Mouse (Mus musculus) heart, adult 2 months (tissue): ENCODE results near the gene Nfatc2ip. TPM values are rescaled to one million over a fixed set of nuclear protein-coding genes. Genes with fewer than 3 reads are reported as not detected.
"Not testable (repeated sequence)": the region's sequence is repeated elsewhere in the genome, so short reads cannot be mapped to it uniquely, and the experiment has no call there.

ENCODE experiments used
- DNase-seq, 2 experiments: peaks; one replicate each; pipeline ENCODE4 v3.0.0; 2021
- H3K27ac ChIP-seq: fragments of 200-600 bp; 2 replicates; pipeline ENCODE4 v1.8.1; 2022
- H3K27me3 ChIP-seq: fragments of 200-500 bp; 2 replicates; pipeline ENCODE4 v1.6.1; 2012; ENCODE audit warnings: mild to moderate bottlenecking, low read length, inconsistent platforms, mixed read lengths; ENCODE audit not compliant: control insufficient read depth, insufficient read depth
- H3K36me3 ChIP-seq: fragments of 200-500 bp; 2 replicates; pipeline ENCODE4 v1.6.1; 2012; ENCODE audit warnings: low read length, inconsistent platforms; ENCODE audit not compliant: control insufficient read depth, insufficient read depth
- H3K4me1 ChIP-seq: fragments of 200-500 bp; 2 replicates; pipeline ENCODE4 v1.6.1; 2011; ENCODE audit warnings: low read length; ENCODE audit not compliant: control insufficient read depth, insufficient read depth
- H3K4me3 ChIP-seq: fragments of 200-600 bp; 2 replicates; pipeline ENCODE4 v1.8.1; 2022
- H3K79me2 ChIP-seq: fragments of 200-500 bp; replicated peaks from 2 replicates; pipeline ENCODE4 v1.6.1; 2012; ENCODE audit warnings: mild to moderate bottlenecking, inconsistent platforms, low read length, moderate library complexity, mixed read lengths; ENCODE audit not compliant: control insufficient read depth, insufficient read depth
- H3K9ac ChIP-seq: fragments of 200-500 bp; 2 replicates; pipeline ENCODE4 v1.6.1; 2012; ENCODE audit warnings: low read depth, mild to moderate bottlenecking, control low read depth, inconsistent platforms, low read length, mixed read lengths
- CTCF ChIP-seq: fragments of 200-600 bp; IDR thresholded peaks from 2 replicates; pipeline ENCODE4 v1.8.1; 2022; ENCODE audit warnings: antibody characterized with exemption, mild to moderate bottlenecking, moderate library complexity
- EP300 ChIP-seq: fragments of 200-500 bp; IDR thresholded peaks from 2 replicates; pipeline ENCODE4 v1.6.1; 2011; ENCODE audit warnings: low read depth, low read length, control low read depth; ENCODE audit not compliant: insufficient read depth
- POLR2A ChIP-seq: fragments of 200-500 bp; IDR thresholded peaks from 2 replicates; pipeline ENCODE4 v1.6.1; 2011; ENCODE audit warnings: mild to moderate bottlenecking, low read depth, low read length, control low read depth; ENCODE audit not compliant: insufficient read depth
- WGBS: fragments of 180-500 bp; shearing (Covaris S2); methylation state at CpG from one replicate; pipeline ENCODE4 v1.1.7; 2018; 5-methylcytosine and 5-hydroxymethylcytosine counted together
- intact Hi-C: fragments of 180-260 bp; cut with DNase I; formaldehyde crosslinking; loops from one replicate; pipeline ENCODE4 v1.15.1; 2025
- polyA plus RNA-seq: library from polyadenylated mRNA; depleted of rRNA; stranded (reverse); fragments of >200 nt; gene quantifications from 2 replicates; pipeline ENCODE4 v1.2.3, GENCODE M21; 2012
- total RNA-seq, 2 experiments: library from RNA; stranded (reverse); gene quantifications; 2 replicates each; pipeline ENCODE4 v1.2.3; 2021

Gene Nfatc2ip
- total and polyA plus RNA-seq, 3 experiments, result 3.0 to 4.9 (median 4.0) TPM

- WGBS, result 4% methylated on average over 5 of the region's 5 CpGs
- peak; percentile 79 to 85 for DNase-seq
- Histone ChIP-seq H3K9ac (no peak overlapping the region), H3K36me3 (no peaks in the 10 kb centered on the region), H3K27me3 (no peaks in the 10 kb centered on the region), H3K79me2 (no peaks in the 10 kb centered on the region), H3K27ac (no peak overlapping the region), H3K4me3 (no peak overlapping the region), H3K4me1 (peaks cover 4% of the 10 kb centered on the region)
- intact Hi-C loops, result loop anchor here (1.0 to 10.0 kb wide), 6 partner anchors 29 to 295 kb away; partner anchors contain the start of genes Bola2, Rabep2 and Slx1b
- TF ChIP-seq CTCF, result peak; percentile 93
- TF ChIP-seq POLR2A, result no peak
- peak; percentile 50; the same call in 1 of the 2 replicates for TF ChIP-seq EP300
Measured at GRCm38 (mm10) chr7:126399548-126399947, 3.0 kb upstream of the Nfatc2ip start.

GRCm38 (mm10) chr7:126397822-126398221, 1.3 kb upstream of the Nfatc2ip start:
- Histone ChIP-seq H3K9ac (no peak overlapping the region), H3K36me3 (no peaks in the 10 kb centered on the region), H3K27me3 (no peaks in the 10 kb centered on the region), H3K4me3 (no peak overlapping the region), H3K79me2 (no peaks in the 10 kb centered on the region), H3K4me1 (peaks cover 4% of the 10 kb centered on the region), H3K27ac (no peak overlapping the region)
- no peak for TF ChIP-seq POLR2A
- intact Hi-C loops, result loop anchor here (2.0 to 10.0 kb wide), 5 partner anchors 31 to 297 kb away; partner anchors contain the start of genes Bola2, Rabep2 and Slx1b
- WGBS, result 87% methylated on average over 4 of the region's 4 CpGs
- no peak for DNase-seq

GRCm38 (mm10) chr7:126397221-126397620, 684 bp upstream of the Nfatc2ip start:
- intact Hi-C loops, result loop anchor here (5.0 to 10.0 kb wide), 3 partner anchors 70 to 298 kb away; partner anchors contain the start of genes Bola2 and Slx1b
- Histone ChIP-seq H3K36me3 (no peaks in the 10 kb centered on the region), H3K27me3 (no peaks in the 10 kb centered on the region), H3K79me2 (no peaks in the 10 kb centered on the region), H3K27ac (peak overlapping the region; percentile 21; the same call in 1 of the 2 replicates), H3K4me1 (peaks cover 4% of the 10 kb centered on the region), H3K4me3 (no peak overlapping the region), H3K9ac (no peak overlapping the region)
- no peak for TF ChIP-seq EP300
- TF ChIP-seq POLR2A, result no peak
- no peak for TF ChIP-seq CTCF
- 37% methylated on average over 6 of the region's 6 CpGs for WGBS
- no peak for DNase-seq

GRCm38 (mm10) chr7:126392086-126392884, 4.3 kb downstream of the Nfatc2ip start:
- not testable (repeated sequence) for H3K4me3 ChIP-seq, H3K4me1 ChIP-seq, H3K27ac ChIP-seq, H3K79me2 ChIP-seq, H3K9ac ChIP-seq, H3K27me3 ChIP-seq, H3K36me3 ChIP-seq, DNase-seq
- intact Hi-C loops, result loop anchor here (10.0 kb wide), 1 partner anchor 303 kb away; the partner anchor contains the start of genes Bola2 and Slx1b
- 93% methylated on average over 7 of the region's 7 CpGs for WGBS

- TF ChIP-seq POLR2A (no peak), CTCF (no peak), EP300 (no peak)
- H3K4me1 ChIP-seq, result no peaks in the 10 kb centered on the region
- H3K27ac ChIP-seq, result no peak overlapping the region
- no peaks in the 10 kb centered on the region for H3K79me2 ChIP-seq
- no peak overlapping the region for H3K9ac ChIP-seq
- DNase-seq, result no peak
- H3K27me3 ChIP-seq, result no peaks in the 10 kb centered on the region
- H3K36me3 ChIP-seq, result no peaks in the 10 kb centered on the region
- 100% methylated on average over 1 of the region's 1 CpGs for WGBS
- H3K4me3 ChIP-seq, result no peak overlapping the region
- intact Hi-C loops, result no loop called here
Measured at GRCm38 (mm10) chr7:126388185-126388584, 8.4 kb downstream of the Nfatc2ip start.

- 64% methylated on average over 5 of the region's 5 CpGs for WGBS
- intact Hi-C loops, result no loop called here
- no peak overlapping the region for H3K4me3 ChIP-seq
- no peaks in the 10 kb centered on the region for H3K27me3 ChIP-seq
- TF ChIP-seq EP300 (no peak), POLR2A (no peak), CTCF (no peak)
- no peaks in the 10 kb centered on the region for H3K4me1 ChIP-seq
- H3K9ac ChIP-seq, result no peak overlapping the region
- DNase-seq, result no peak
- no peaks in the 10 kb centered on the region for H3K79me2 ChIP-seq
- no peaks in the 10 kb centered on the region for H3K36me3 ChIP-seq
- no peak overlapping the region for H3K27ac ChIP-seq
Measured at GRCm38 (mm10) chr7:126383565-126383964, 13.0 kb downstream of the Nfatc2ip start.
